Mouse (Mus musculus): ENCODE measurements around the gene Dnaaf2. TPM values are rescaled to one million over a fixed set of nuclear protein-coding genes. Genes with fewer than 3 reads are reported as not detected.
"Not testable (repeated sequence)": the region's sequence is repeated elsewhere in the genome, so short reads cannot be mapped to it uniquely, and the experiment has no call there.

Dnaaf2 gene
- polyA plus RNA-seq, 1 experiment = 1.6 TPM

DNA sequence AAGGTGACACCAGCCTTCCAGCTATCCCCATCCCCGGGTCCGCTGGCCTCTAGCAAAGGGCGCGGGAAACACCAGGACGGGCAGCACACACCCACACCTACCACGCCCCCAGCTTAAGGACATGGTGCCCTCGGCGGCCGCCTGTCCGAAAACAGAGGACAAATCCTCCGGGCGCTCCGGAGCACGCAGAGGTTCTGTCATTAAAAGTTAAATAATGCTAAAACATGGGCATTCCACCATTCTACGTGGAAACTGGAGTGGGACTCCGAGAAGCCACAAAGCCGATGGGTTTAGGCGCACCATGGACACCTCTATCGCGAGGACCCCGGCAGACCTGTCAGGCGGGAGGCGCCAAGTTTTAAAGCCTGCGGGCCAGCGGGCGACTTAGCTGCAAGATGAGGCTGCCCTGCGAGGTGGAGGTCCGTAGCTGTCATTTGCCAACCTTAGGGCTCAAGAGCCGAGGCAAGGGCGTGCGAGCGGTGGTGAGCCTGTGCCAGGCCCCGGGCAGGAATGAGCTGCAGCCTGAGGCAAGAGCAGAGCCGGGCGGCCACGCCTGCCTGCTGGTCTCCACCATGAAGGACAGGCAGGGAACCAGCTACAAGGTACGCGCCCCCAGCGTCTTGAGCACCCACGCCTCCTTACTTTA is 29.6 kb downstream of the Dnaaf2 start, which contains the start of gene Lrr1:
Lrr1 (plus strand) TSS at position 354 of the 646 bp plus-strand sequence.
- Histone ChIP-seq H3K4me1 (ENCODE audit: control insufficient read depth, insufficient read depth, low read length) (peaks cover 19% of the 10 kb centered on the region), H3K27ac (ENCODE audit: insufficient read depth, low read depth, low read length) (peak within 1 kb of the TSS; percentile 66), H3K4me3 (ENCODE audit: insufficient read depth, low read length) (peak within 1 kb of the TSS; percentile 99)
- TF ChIP-seq POLR2A (IDR thresholded peaks at IDR 0.05; ENCODE audit: borderline replicate concordance, low read depth, low read length) = no peak
- TF ChIP-seq CTCF (IDR thresholded peaks at IDR 0.05; ENCODE audit: low read depth, low read length) = no peak

DNA sequence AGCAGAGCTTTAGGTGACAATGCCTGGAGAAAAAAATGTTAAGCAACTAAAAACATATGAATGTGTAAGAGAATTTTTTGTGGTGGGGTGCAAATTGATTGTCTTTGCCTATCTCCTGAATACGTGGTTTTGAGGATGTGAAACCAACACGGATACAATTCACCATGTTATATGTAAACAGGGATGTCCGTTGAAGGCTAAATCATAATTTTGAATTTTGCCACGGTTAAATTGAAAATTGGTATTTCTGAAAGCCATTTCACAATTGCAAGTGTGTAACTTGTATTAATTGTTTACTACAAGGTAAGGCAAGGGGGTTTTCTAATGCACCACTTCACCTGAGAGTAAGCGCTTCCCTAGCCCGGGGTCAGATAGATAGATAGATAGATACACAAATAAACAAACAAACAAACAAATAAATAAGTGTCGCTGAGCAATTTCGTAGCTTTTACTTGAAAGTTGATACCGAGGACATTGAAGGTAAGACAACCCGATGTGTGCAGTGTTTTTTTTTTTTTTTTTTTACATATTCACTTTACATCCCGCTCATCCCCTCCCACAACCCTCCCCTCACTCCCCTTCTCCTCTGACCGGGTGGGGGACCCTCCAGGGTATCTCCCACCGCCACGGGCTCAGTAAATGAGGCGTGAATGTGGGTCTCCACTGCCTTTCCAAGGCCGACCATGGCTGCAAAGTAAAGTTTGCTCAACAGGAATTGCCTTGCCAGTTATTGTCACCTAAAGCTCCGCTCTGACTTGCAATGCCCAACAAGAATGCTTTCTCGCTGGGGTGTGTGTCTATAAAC is 30.4 kb downstream of the Dnaaf2 start:
- TF ChIP-seq POLR2A (IDR thresholded peaks at IDR 0.05; ENCODE audit: borderline replicate concordance, low read depth, low read length) (no peak), CTCF (IDR thresholded peaks at IDR 0.05; ENCODE audit: low read depth, low read length) (no peak)
- Histone ChIP-seq H3K4me3 (ENCODE audit: insufficient read depth, low read length) (peak overlapping the region; percentile 99), H3K27ac (ENCODE audit: insufficient read depth, low read depth, low read length) (no peak overlapping the region), H3K4me1 (ENCODE audit: control insufficient read depth, insufficient read depth, low read length) (peaks cover 19% of the 10 kb centered on the region)

DNA sequence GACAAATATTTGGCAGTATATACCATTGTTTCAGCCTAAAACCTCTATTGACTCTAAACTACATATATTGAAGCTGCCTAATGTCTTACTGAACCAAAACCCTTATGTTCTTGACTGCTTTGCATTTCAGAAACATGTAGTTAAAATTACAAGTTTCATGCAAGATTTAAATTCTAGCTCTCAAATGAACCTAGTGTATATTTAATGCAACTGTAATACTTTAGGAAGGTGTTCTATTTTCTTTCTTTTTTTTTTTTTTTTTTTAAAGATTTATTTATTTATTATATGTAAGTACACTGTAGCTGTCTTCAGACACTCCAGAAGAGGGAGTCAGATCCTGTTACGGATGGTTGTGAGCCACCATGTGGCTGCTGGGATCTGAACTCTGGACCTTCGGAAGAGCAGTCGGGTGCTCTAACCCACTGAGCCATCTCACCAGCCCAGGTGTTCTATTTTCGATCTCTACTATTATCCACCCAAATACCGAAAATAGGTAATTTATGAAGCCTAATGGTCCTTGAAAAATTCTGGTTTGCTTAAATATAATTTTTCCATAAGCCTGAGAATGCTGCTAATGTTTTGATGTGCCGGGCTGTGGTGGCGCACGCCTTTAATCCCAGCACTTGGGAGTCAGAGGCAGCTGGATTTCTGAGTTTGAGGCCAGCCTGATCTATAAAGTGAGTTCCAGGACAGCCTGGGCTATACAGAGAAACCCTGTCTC is 31.2 kb downstream of the Dnaaf2 start:
- H3K4me1 ChIP-seq (ENCODE audit: control insufficient read depth, insufficient read depth, low read length) = peaks cover 17% of the 10 kb centered on the region
- not testable (repeated sequence) for H3K27ac ChIP-seq (ENCODE audit: insufficient read depth, low read depth, low read length); H3K4me3 ChIP-seq (ENCODE audit: insufficient read depth, low read length)

DNA sequence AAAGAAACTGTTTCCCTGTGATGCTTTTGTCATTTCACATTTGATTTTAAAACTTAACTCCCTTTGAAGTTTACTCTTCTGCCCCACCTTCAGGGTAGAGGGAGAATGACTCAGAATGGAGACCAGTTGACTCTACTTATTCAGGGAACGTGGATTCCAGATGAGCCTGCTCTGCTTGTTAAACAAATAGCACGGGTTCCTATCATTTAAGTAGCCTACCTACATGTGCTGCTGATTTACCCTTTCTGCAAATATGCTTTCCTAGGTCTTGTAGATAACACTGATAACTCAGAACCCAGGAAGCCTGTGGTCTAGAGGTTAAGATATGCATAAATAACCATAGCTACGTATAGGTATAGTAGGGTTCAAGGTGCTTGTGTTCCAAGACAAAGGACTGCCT is 33.3 kb downstream of the Dnaaf2 start:
- H3K4me1 ChIP-seq (ENCODE audit: control insufficient read depth, insufficient read depth, low read length) = peaks cover 3% of the 10 kb centered on the region
- no peak overlapping the region for H3K27ac ChIP-seq (ENCODE audit: insufficient read depth, low read depth, low read length)
- TF ChIP-seq CTCF (IDR thresholded peaks at IDR 0.05; ENCODE audit: low read depth, low read length) (no peak), POLR2A (IDR thresholded peaks at IDR 0.05; ENCODE audit: borderline replicate concordance, low read depth, low read length) (no peak)
- H3K4me3 ChIP-seq (ENCODE audit: insufficient read depth, low read length) = no peak overlapping the region

DNA sequence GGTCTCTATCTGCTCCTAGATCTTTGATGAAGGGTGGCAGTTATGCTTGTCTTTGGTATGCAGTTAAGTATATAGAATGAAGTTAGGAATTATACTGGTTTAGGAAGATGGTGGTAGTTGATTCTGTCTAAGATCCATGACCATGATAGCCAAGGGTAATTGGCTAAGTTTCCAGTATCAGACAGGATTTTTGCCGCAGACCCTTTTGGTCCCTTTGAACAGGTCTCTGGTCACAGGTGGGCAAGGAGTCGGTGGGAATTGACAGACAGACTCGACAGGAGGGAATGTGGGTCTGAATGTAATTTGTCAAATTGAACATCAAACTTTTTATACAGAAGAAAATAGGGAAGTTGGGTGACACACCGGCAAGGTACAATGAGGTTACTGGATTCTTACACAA is 34.6 kb downstream of the Dnaaf2 start:
- not testable (repeated sequence) for H3K27ac ChIP-seq (ENCODE audit: insufficient read depth, low read depth, low read length); H3K4me1 ChIP-seq (ENCODE audit: control insufficient read depth, insufficient read depth, low read length); H3K4me3 ChIP-seq (ENCODE audit: insufficient read depth, low read length)

DNA sequence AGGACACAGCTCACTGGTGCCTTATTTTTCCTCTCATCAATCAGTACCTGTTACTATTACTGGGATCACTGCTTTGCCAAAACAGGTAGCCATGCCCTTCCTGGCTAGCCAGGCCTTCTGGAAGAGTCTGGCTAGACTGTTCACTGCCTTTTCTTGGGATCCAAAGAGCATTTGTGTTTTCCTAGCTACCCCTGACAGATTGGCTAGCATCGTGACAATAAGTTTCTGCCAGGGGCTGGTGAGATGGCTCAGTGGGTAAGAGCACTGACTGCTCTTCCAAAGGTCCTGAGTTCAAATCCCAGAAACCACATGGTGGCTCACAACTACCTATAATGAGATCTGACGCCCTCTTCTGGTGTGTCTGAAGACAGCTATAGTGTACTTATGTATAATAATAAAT is 37.6 kb downstream of the Dnaaf2 start:
- H3K4me3 ChIP-seq (ENCODE audit: insufficient read depth, low read length); H3K4me1 ChIP-seq (ENCODE audit: control insufficient read depth, insufficient read depth, low read length); H3K27ac ChIP-seq (ENCODE audit: insufficient read depth, low read depth, low read length): not testable (repeated sequence)

DNA sequence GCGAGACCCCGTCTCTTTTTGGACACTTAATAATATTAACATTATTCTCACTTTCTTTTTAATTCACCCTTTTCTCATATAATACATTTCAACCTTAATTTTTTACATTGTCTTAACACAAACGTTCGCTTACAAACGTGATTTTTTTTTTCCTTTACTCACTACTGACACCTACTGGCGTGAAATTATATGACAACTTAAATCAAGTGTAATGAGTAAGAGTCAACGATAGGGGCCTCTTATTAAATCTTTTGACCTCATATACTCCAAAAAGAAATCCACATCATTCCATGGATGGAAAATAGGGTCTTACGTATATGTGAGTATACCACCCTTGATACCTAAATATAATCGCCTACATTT is 38.7 kb downstream of the Dnaaf2 start:
- Histone ChIP-seq H3K4me3 (ENCODE audit: insufficient read depth, low read length) (no peak overlapping the region), H3K27ac (ENCODE audit: insufficient read depth, low read depth, low read length) (no peak overlapping the region), H3K4me1 (ENCODE audit: control insufficient read depth, insufficient read depth, low read length) (peaks cover 6% of the 10 kb centered on the region)
- TF ChIP-seq POLR2A (IDR thresholded peaks at IDR 0.05; ENCODE audit: borderline replicate concordance, low read depth, low read length) (no peak), CTCF (IDR thresholded peaks at IDR 0.05; ENCODE audit: low read depth, low read length) (no peak)

DNA sequence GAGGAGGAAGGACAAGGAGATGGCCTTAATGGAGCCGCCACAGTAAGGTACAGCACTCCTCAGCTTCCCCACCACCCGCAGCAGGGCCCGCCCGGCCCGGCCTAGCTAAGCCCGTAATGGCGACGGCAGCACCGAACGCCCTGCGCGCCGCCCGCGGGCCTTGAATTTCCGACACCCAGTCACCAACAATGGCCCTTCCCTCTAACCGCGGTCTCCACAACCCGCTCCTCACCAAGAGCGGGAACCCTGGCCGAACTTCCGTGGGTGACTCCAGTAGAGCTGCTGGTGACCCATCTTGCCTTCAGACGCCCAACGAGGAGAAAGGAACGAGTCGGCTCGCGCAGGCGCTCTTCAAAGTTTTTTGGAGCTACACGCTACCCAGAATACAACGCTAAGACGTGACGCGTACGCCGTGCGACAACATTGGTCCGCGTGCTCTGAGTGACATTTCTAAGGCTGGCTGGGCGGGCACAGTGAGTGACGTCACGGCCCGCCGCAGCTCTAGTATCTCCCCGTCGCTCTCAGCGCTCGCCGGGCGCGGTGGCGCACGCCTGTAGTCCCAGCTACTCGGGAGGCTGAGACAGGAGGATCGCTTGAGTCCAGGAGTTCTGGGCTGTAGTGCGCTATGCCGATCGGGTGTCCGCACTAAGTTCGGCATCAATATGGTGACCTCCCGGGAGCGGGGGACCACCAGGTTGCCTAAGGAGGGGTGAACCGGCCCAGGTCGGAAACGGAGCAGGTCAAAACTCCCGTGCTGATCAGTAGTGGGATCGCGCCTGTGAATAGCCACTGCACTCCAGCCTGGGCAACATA is 39.3 kb downstream of the Dnaaf2 start, which contains the start of gene Rps29:
Rps29 (minus strand) TSS at position 422 of the 813 bp plus-strand sequence.
- H3K27ac ChIP-seq (ENCODE audit: insufficient read depth, low read depth, low read length) = peak within 1 kb of the TSS; percentile 68

DNA sequence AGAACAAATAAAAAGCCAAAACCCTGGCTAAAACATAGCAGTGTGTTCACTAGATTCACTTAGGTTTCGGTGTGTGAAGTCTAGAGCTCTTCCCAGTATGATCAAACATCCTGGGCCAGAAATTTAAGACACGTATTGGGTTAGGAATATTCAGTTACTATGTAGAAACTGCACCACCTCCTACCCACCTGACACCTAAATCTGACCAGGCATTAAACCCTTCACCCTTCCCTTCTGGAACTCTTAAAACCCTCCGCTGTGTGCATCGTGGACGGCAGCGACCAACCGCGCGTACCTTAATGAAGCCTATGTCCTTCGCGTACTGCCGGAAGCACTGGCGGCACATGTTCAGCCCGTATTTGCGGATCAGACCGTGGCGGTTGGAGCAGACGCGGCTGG is 39.9 kb downstream of the Dnaaf2 start:
- peak overlapping the region; percentile 89 for H3K4me3 ChIP-seq (ENCODE audit: insufficient read depth, low read length)
- peak overlapping the region; percentile 68 for H3K27ac ChIP-seq (ENCODE audit: insufficient read depth, low read depth, low read length)
- no peak for TF ChIP-seq POLR2A (IDR thresholded peaks at IDR 0.05; ENCODE audit: borderline replicate concordance, low read depth, low read length)
- TF ChIP-seq CTCF (IDR thresholded peaks at IDR 0.05; ENCODE audit: low read depth, low read length) = no peak
- H3K4me1 ChIP-seq (ENCODE audit: control insufficient read depth, insufficient read depth, low read length) = peaks cover 6% of the 10 kb centered on the region

More for the DNA sequence above, 39.3 kb downstream of the Dnaaf2 start, which contains the start of gene Rps29:
- H3K4me3 ChIP-seq (ENCODE audit: insufficient read depth, low read length) = peak within 1 kb of the TSS; percentile 89
- not testable (repeated sequence) for H3K4me1 ChIP-seq (ENCODE audit: control insufficient read depth, insufficient read depth, low read length)
- peak; percentile 82 for TF ChIP-seq POLR2A (IDR thresholded peaks at IDR 0.05; ENCODE audit: borderline replicate concordance, low read depth, low read length)

Data from bone marrow macrophage, adult 2 months (primary cell).